Mouse (Mus musculus): ENCODE data around the gene Epha10. TPM values are rescaled to one million over a fixed set of nuclear protein-coding genes. Genes with fewer than 3 reads are reported as not detected.
"Not testable (repeated sequence)": the region's sequence is repeated elsewhere in the genome, so short reads cannot be mapped to it uniquely, and the experiment has no call there.

Epha10 gene
- total RNA-seq, 2 experiments from 2014 or later, result 35.0 to 40.9 TPM

GRCm38 (mm10) chr4:124894508-124895428 lies 14.1 kb downstream of the Epha10 start:
- DNase-seq, result peak in 1 of 2 experiments; percentile 33

- DNase-seq, result no peak
Measured at GRCm38 (mm10) chr4:124898428-124898827, 17.7 kb downstream of the Epha10 start.

GRCm38 (mm10) chr4:124899906-124900305 lies 19.2 kb downstream of the Epha10 start:
- no peak for DNase-seq

GRCm38 (mm10) chr4:124905417-124905816 lies 24.7 kb downstream of the Epha10 start:
- DNase-seq, result no peak

GRCm38 (mm10) chr4:124905971-124906822 lies 25.5 kb downstream of the Epha10 start:
- no peak for DNase-seq

DNA sequence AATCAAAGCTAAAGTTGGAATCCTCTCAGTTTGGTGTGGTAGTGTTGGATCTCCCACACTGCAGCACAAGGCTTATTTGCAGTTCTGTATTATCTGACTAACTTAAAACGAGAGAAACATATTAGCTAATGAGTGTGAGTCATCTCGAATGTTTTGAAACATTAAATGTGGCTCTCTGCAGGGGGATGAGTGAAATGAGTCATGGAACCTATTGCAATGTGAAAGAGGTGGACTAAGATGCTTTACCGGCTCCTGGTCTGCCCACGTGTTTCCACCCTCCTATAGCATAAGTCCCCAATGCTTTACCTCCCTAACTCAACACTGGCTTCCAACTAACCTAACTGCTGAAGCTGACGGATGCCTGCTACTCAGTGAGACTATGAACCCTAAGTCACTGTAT lies 47.4 kb downstream of the Epha10 start:
- no peak for DNase-seq

GRCm38 (mm10) chr4:124936613-124937471 lies 56.1 kb downstream of the Epha10 start, which contains the start of gene 9930104L06Rik:
Gene 9930104L06Rik, plus strand, starts transcription at chr4:124937048.
- DNase-seq, result peak; percentile 95 to 96

GRCm38 (mm10) chr4:124939211-124939610 lies 58.5 kb downstream of the Epha10 start, which contains the start of gene Cdca8:
Gene Cdca8, minus strand, starts transcription at chr4:124939311.
- DNase-seq, result not testable (repeated sequence)

DNA sequence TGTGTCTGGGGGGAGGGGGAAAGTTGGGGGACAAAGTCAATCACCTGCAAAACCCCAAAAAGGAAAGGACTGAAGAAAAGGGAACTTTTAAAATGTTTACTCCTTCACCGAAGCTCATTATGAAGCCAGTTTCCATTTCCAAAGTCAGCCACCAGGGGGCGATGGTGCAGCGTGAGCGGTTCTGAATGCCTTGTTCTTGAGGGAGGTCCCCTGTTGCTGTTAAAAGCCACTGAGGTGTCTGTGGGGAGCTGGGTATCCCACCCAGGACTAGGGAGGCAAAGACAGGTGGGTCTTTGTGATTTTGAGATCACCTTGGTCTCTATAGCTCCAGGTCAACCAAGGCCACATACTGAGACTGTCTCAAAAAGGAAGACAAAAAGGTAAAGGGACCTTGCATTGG lies 62.3 kb downstream of the Epha10 start:
- peak; percentile 70 to 79 for DNase-seq

DNA sequence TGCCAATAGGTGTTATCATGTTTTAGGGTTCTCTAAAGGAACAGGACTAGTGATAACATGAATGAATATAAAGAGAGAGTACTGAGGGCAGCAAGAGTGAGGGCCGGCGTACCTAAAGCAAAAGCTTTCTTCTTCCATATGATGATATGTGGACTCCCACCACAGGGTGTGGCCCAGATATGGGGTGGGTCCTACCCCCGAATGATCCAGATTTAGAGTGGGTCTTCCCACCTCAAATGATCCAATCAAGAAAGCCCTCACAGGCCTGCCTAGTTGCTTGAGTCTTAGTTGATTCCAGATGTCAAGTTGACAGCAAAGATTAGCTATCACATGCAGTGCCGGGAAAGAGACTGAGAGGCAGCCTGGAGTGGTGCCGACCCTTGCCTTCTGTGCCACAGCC lies 63.1 kb downstream of the Epha10 start:
- DNase-seq, result no peak

DNA sequence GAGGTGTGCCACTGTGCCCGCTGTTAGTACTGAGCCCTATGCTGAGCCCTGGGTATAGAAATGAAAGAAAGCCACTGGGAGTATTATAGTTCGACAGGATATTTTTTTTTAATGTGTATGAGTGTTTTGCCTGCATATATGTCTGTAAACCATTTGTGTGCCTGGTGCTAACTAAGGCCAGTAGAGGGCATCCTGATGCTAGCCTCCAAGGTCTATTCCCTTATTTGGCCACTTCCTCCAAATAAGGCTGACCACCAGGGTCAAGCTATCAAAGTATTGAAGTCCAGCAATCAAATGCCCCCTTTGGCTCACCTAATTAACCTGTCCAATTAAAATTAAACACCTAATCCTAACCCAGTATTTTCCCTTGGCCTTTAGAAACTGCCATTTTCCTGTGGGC lies 64.3 kb downstream of the Epha10 start:
- no peak for DNase-seq

DNA sequence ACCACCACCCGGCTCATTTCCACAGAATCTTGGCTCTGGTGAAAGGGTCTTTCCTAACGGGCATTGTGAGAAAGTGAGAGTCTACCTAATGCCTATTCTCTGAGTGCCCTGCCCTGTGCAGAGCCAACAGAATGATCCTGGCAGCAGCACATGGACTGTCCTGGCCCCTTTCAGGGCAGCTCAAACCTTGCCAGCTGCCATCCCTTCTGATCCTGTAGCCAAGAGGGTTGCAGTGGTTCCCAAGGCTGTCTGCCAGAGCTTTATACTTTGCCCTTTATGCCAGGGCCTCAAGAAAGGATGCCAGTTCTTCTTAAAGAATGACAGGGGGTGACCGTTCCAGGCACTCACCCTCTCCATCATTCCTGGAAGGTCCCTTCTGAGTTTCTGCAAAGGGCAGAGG lies 68.8 kb downstream of the Epha10 start:
- DNase-seq, result no peak

GRCm38 (mm10) chr4:124950181-124951035 lies 69.7 kb downstream of the Epha10 start:
- DNase-seq, result no peak

DNA sequence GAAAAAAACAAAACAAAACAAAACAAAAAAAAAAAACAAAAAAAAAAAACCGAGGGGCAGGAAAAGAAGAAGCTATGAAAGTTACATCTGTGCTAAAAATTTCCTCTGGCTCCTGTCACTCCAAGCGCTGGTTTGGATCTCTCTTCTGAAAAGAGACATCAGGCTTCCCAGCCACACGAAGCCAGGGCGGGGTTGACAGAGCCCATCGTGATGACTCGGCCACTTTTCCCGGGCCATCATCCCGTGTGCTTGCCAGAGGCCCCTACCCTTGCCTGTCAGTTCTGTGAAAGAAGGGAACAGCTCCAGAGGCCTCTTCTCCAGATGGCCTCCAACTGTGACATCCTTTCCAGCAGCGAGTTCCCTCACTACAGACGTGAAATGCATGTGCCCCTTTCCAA lies 70.3 kb downstream of the Epha10 start:
- DNase-seq, result no peak

DNA sequence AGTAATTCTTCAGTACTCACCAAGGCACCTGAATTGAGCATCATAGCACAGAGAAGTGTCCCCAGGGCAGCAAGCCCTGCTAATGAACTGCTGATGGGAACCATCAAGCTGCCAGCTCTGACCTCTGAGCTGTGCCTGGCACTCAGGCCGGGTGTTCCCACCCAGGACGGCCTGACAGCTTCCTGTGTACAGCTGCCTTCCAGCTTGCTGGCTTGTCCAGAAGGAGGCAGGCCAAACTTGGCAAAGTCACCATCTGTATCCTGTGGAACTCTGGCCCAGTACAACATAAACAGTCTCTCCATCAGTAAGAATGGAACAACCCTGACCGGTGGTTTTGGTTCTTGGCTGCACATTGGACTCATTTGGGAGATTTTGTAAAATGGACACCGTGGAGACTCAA lies 72.8 kb downstream of the Epha10 start:
- DNase-seq, result no peak

- DNase-seq, result no peak
Measured at GRCm38 (mm10) chr4:124957284-124957683, 76.6 kb downstream of the Epha10 start.

DNA sequence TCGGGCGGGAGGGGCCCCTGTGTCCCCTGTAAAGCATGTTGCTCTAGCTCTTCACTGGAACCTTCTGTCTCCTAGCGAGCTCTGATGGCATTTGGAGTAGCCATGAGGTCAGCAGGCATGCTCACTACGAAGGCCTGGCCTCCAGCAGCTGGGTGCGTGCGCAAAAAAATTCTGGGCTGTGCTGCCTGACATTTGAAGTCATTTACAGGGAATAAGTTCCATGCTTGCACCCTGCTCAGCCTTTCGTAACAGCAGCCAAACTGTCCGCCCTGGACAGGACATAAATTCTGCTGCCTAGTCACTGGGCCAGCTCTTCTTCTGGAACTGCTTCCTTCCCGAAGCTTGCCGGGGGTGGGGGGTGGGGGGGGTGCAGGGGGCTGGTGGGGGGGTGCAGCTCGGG lies 78.4 kb downstream of the Epha10 start:
- DNase-seq, result no peak

DNA sequence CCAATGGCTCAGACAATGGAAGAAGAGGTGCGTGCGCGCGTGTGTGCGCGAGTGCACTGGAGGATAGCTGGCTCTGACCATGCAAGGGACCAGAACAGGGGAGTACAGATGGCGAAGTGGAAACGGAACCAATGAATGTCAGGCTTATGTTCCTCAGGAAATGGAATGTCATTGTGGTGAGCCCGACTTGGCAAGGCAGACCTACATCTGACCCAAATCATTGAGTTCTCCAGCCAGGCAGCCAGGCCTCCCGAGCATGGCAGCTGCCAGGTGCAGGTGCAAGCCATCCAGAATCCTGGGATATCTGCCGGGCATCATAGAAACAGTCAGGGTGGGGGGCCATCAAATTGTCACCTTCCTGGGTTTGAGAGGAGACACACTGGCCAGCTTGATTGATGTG lies 80.2 kb downstream of the Epha10 start:
- no peak for DNase-seq

- no peak for DNase-seq
Measured at GRCm38 (mm10) chr4:124962576-124962975, 81.9 kb downstream of the Epha10 start.

DNA sequence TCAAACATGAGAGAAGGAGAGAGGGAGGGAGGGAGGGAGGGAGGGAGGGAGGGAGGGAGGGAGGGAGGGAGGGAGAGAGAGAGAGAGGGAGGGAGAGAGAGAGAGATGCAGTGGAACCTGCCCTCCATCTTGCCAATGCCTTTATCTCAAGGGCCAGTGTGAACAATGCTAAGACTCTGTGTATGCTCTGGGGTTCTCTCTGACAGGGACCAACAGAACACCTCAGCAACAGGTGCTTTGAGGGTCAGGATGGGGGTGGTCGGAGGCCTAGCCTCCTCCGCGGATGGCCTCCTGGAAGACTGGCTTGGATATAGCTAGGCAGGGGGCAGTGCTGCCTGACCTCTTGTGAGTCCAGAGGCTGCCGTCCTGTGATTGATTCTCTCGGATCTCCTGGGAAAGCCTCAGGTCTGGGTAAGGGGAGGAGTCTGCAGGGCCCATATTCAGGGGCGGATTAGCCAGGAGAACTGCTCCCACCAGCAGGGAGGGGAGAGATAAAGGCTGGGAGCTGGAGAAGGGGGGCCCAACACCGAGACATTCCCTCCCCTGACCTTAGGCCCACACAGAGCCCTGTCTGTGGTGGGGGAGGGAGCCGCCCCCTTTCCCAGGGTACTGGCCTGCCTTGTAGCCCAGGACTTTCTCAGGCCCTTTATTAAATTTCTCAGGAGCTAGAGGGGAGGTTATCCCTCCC lies 84.4 kb downstream of the Epha10 start:
- DNase-seq, result no peak

Data from layer of hippocampus, postnatal 36 days (tissue).